Mouse (Mus musculus): ENCODE data around the gene March11.

March11 gene

GRCm38 (mm10) chr15:26374946-26375345, 66.1 kb downstream of the March11 start:
- DNase-seq, result no peak

- peak in 1 of 2 experiments; percentile 10 for DNase-seq
Measured at GRCm38 (mm10) chr15:26377355-26377754, 68.5 kb downstream of the March11 start.

GRCm38 (mm10) chr15:26378879-26379278, 70.0 kb downstream of the March11 start:
- DNase-seq, result no peak

GRCm38 (mm10) chr15:26379831-26380230, 71.0 kb downstream of the March11 start:
- DNase-seq, result no peak

GRCm38 (mm10) chr15:26380844-26381243, 72.0 kb downstream of the March11 start:
- no peak for DNase-seq

GRCm38 (mm10) chr15:26390001-26390400, 81.2 kb downstream of the March11 start:
- peak in 1 of 2 experiments; percentile 39 for DNase-seq

GRCm38 (mm10) chr15:26396556-26396955, 87.7 kb downstream of the March11 start:
- no peak for DNase-seq

GRCm38 (mm10) chr15:26425284-26425683, 116.4 kb downstream of the March11 start:
- no peak for DNase-seq

- DNase-seq, result no peak
Measured at GRCm38 (mm10) chr15:26426231-26426630, 117.4 kb downstream of the March11 start.

GRCm38 (mm10) chr15:26430565-26430964, 121.7 kb downstream of the March11 start:
- no peak for DNase-seq

- no peak for DNase-seq
Measured at GRCm38 (mm10) chr15:26432676-26433075, 123.8 kb downstream of the March11 start.

- DNase-seq, result no peak
Measured at GRCm38 (mm10) chr15:26435725-26436124, 126.9 kb downstream of the March11 start.

- no peak for DNase-seq
Measured at GRCm38 (mm10) chr15:26437113-26437512, 128.3 kb downstream of the March11 start.
